Mouse (Mus musculus): Measurements from ENCODE around the gene Gm10408.
"Not testable (repeated sequence)": the region's sequence is repeated elsewhere in the genome, so short reads cannot be mapped to it uniquely, and the experiment has no call there.

The Gm10408 gene

DNA sequence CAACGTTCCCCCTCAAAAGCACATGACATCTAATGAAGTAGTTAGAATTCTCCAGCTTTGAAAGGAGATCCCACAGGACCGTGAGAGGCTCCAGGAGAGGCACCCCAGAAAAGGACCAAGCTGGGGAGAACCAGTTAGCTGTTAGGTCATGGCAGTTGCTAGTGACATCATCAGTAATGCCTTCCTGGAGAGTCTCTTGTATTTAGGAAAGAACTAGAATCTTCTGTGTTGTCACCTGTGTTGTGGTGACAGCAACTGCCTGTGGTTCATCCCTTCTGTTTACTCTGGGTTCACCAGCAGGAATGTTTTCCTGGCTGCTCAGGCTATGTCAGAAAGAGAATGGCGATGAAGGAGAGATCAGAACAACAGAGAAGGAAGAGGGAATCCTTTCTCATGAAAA, at the start of gene Gm10408:
Gene Gm10408 (plus strand): TSS at position 301 of the 400 bp plus-strand sequence.
- DNase-seq (ENCODE audit: low spot score in 2 of 2) = not testable (repeated sequence)

DNA sequence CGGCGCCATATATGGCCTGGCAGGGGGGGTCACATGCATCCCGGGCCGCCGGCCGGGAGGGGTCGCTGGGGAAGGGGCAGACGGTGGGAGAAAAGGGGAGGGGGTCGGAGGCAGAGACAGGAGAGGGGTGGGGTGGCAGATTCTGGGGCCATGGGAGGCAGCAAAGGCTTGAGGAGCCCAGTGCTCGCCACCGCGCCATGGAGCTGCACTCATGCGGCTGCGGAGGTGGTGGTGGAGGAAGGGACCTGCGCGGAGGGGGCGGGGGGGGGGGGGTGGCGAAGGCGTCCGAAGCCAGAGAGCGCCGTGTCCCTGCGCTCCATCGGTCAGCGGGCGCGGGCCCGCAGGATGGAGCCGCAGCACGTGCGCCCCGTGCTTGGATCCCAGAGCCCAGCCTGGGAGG, 36.9 kb upstream of the Gm10408 start, which contains the start of gene Gm10409:
Gene Gm10409 (plus strand): TSS at position 301 of the 400 bp plus-strand sequence.
- not testable (repeated sequence) for DNase-seq (ENCODE audit: low spot score in 2 of 2)

DNA sequence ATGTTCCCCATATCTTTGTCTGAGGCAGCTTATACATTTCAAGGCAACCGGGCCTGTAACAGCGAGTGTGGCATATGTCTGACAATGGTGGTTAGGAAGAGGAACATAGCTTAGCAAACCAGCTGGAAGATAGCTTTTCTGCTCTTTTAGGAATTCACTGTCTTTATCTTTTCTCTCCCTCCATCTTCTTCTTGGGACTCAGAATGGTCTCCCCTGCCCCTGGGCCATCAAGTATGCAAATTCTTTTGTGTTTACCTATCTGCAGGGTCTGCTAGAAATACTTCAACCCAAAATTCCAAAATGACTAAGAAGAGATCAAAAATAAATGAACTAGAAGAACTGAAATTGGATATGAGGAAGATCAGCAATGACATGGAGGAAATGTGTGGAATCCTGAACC, 21.4 kb upstream of the Gm10408 start, which contains the start of gene Gm3005:
Gene Gm3005 (plus strand): TSS at position 301 of the 400 bp plus-strand sequence.
- DNase-seq (ENCODE audit: low spot score in 2 of 2) = not testable (repeated sequence)

Data from natural killer cell, adult 2 months (primary cell).